Mouse (Mus musculus): ENCODE measurements around the gene Ttc13.

The Ttc13 gene

GRCm38 (mm10) chr8:124657961-124658360 is 63.8 kb downstream of the Ttc13 start:
- in situ Hi-C loops (cut with MseI, MboI), result no loop called here

DNA sequence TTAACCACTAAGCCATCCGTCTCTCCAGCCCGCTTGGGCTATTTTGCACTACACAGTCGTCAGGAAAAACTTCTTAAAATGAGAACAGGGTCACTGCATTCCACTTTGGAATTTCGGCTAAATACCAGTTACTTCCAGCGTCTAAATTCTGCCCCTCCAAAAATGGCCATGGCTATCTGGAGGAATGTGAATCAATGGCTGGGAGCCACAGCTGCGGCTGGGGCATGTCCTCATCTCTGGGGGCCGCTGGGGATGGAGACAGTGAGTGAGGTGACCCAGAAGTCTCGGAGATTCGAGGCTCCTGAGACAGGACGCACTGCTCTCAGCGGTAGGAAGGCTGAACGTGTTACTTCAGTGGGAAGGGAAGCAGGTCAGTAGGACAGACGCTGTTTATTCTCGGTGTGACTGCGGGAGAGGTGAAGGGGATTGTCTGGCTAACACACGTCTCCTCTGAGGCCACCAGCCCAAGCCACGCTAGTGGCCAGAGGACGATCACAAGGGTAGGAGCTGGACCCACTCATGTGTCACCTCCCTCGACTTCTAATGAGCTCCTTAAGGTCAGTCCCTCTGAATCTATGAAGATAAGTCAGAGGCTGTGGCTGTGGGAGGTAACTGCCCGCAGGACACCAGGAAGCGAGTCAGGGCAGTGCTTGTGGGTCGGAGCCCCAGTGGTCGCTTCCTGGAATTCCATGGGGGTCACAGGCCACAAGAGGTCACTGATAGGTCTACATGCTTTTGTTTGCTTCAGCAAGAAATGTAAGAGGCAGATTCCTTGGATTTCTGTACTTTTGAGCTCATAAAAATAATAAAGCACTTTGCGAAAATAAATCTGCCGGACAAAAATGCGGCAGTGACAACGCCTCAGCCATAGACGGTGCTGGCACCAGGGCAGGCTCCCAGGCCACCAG is 68.0 kb downstream of the Ttc13 start:
- in situ Hi-C loops (cut with MseI, MboI), result no loop called here

DNA sequence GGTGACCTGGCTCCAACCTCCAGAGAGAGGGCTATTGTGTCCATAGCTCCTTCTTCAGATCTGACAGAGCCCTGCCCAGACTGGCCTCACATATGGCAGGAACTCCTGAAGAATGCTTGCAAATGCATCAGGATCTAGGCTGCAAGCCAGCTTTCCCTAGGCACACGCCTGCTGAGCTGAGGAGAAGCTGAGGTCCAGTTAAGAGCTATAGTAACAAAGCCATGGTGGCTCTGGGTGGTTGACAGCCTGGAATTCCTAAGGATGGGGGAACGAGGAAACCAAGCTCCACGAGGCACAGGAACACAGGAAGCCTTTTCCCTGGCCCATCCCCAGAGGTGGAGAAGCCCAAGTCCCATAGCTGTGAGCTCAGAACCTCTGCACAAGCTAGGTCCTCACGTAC is 69.2 kb downstream of the Ttc13 start:
- in situ Hi-C loops (cut with MseI, MboI), result no loop called here

DNA sequence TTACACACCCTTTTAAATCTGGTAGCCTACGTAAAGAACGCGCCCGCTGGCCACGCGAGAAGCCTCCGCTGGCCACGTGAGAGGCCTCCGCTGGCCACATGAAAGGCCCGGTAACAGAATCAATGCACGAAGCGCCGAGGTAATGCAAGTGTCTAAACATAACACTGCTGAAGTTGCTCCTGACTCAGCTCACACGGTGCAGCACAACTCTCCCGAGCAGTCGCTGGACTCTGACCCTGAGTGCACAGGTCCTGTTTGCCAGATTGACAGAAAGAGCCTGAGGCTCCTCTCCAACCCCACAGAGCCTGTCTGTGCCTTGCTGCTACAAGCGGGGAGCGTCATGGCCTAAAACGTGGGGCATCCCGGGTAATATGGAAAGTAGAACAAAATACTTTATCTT is 70.0 kb downstream of the Ttc13 start:
- in situ Hi-C loops (cut with MseI, MboI), result no loop called here

GRCm38 (mm10) chr8:124648311-124648710 is 73.5 kb downstream of the Ttc13 start:
- in situ Hi-C loops (cut with MseI, MboI), result no loop called here

DNA sequence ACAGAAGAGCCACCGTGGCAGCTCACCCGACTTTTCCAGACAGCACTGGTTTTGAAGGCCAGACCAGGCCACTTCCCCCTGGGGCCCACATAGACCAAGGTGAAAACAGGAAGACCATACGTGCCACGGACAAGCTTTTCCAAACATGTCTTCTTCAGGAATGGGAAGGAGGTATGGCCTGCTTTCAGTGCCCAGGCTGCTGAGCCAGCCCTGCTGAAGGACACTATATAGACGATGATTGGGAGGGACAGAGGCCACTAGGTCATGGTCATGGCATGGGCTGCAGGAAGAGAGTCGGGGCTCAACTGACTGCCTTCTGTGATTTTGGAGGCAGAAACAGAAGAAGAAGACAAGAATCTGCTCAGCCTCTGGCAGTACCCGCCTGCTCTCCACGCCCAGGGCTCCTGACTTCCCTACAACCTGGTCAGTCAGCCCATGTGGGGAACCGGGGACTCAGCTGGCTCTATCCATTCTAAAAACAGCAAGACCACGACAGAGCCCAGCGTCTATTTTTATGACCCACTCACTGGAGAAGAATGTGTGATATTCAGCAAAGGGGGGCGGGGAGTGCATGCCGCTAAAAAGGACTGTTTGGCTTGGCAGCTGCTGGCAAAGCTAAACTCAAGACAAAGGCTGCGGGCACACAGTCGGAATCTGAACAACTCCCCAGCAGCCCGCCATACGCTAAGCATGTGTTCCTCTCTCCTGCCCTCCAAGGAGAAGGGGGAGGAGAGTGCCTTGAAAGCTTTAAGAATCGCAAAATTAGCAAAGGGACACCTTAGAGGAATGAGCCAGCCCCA is 78.0 kb downstream of the Ttc13 start:
- in situ Hi-C loops (cut with MseI, MboI), result no loop called here

- in situ Hi-C loops (cut with MseI, MboI), result no loop called here
Observed at GRCm38 (mm10) chr8:124641599-124641998, 80.2 kb downstream of the Ttc13 start.

- in situ Hi-C loops (cut with MseI, MboI), result no loop called here
Observed at GRCm38 (mm10) chr8:124635247-124635502, 86.6 kb downstream of the Ttc13 start.

- in situ Hi-C loops (cut with MseI, MboI), result no loop called here
Observed at GRCm38 (mm10) chr8:124634411-124635246, 87.2 kb downstream of the Ttc13 start.

- in situ Hi-C loops (cut with MseI, MboI), result no loop called here
Observed at GRCm38 (mm10) chr8:124633001-124633703, 88.6 kb downstream of the Ttc13 start.

GRCm38 (mm10) chr8:124631966-124632365 is 89.8 kb downstream of the Ttc13 start:
- in situ Hi-C loops (cut with MseI, MboI), result no loop called here

- in situ Hi-C loops (cut with MseI, MboI), result no loop called here
Observed at GRCm38 (mm10) chr8:124630891-124631290, 90.9 kb downstream of the Ttc13 start.

- in situ Hi-C loops (cut with MseI, MboI), result no loop called here
Observed at GRCm38 (mm10) chr8:124630489-124630888, 91.3 kb downstream of the Ttc13 start.

GRCm38 (mm10) chr8:124626251-124626650 is 95.5 kb downstream of the Ttc13 start:
- in situ Hi-C loops (cut with MseI, MboI), result no loop called here

Measured in mouse trophoblast stem cell (cell line).